Mouse (Mus musculus): ENCODE results near the gene Gm4491. TPM values are rescaled to one million over a fixed set of nuclear protein-coding genes. Genes with fewer than 3 reads are reported as not detected.
"Not testable (repeated sequence)": the region's sequence is repeated elsewhere in the genome, so short reads cannot be mapped to it uniquely, and the experiment has no call there.

Gene Gm4491
- total RNA-seq, 2 experiments from 2014 or later, result not detected

DNA sequence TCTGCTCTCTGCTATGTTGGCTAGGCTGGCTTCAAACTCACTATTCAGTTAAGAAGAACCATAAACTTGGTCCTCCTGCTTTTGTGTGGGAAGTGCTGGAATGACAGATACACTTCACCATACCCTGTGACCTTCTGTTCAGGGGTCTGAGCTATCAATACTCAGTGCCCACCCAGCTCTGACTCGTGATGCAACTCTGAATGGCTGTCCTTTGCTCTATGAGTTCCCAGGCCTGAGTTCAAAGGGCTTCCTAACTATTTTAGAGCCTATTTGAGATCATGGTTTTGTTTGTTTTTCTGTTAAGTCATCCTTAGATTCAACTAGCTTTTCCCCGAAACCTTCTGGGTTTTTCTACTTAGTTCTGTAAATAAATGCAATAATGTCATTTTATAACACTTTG, 25.7 kb downstream of the Gm4491 start:
- intact Hi-C loops (cut with DNase I; ENCODE audit: low total_unique reads), result no loop called here
- no peak for DNase-seq

GRCm38 (mm10) chr14:57089107-57089506, 26.6 kb downstream of the Gm4491 start:
- intact Hi-C loops (cut with DNase I; ENCODE audit: low total_unique reads), result no loop called here
- no peak for DNase-seq

DNA sequence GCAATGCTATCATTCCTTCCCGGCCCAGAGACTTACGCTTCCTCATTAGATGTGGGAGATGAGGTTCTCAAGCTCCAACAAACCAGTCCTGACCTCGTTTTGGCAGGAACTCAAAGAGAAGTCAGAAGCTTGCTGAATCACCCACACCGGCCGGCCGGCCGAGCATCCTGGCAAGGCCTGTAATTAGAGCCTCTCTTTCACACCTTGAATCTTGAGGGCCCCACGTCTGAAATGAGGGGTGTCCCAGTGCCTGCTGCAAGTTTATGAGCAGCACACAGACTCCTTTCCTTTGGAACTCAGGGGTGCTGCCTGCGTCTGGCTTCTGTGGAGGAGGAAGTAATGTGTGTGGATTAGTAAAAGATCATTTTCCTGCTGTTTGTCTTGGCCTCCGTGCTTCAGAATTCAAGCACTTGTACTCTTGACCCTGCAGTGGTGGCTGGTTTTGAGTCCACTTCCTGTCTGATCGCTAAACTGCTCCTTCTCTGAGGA, 31.5 kb downstream of the Gm4491 start:
- no peak for DNase-seq
- intact Hi-C loops (cut with DNase I; ENCODE audit: low total_unique reads), result no loop called here

GRCm38 (mm10) chr14:57082863-57083262, 32.8 kb downstream of the Gm4491 start:
- no peak for DNase-seq
- intact Hi-C loops (cut with DNase I; ENCODE audit: low total_unique reads), result no loop called here

GRCm38 (mm10) chr14:57075537-57075936, 40.1 kb downstream of the Gm4491 start:
- intact Hi-C loops (cut with DNase I; ENCODE audit: low total_unique reads), result no loop called here
- DNase-seq, result no peak

DNA sequence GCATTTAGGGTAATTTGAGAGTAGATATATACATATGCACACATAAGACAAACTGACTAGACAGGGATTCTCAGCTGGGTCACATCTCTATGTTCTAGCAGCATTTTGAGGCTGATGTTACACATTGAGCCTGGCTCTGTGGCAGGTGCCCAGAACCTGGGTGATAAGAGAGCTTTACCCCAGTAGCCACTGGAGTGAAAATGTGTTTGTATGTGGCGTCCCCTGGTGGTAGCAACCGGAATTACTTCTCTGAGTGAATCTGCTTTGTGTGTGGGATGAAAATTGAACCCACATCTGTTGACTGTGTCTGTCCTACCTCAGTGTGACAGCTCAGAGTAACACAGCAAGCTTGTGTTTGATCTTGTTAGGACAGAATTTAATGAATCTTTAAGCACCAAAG, 45.8 kb downstream of the Gm4491 start:
- DNase-seq; intact Hi-C loops (cut with DNase I; ENCODE audit: low total_unique reads): not testable (repeated sequence)

DNA sequence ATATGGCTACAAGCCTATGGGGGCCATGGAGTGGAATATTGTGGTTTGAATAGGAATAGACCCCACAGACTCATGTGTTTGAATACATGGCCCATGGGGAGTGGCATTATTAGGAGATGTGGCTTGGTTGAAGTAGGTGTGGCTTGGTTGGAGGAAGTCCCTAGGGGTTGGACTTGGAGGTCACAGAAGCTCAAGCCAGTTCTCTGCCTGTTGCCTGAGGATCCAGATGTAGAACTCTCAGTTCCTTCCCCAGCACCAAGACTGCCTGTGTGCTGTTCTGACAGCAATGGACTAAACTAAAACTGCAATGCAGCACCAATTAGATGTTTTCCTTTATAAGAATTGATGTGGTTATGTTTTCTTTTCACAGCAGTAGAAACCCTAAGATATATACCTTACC, 49.6 kb downstream of the Gm4491 start:
- intact Hi-C loops (cut with DNase I; ENCODE audit: low total_unique reads), result no loop called here
- no peak for DNase-seq

Other genes starting within 250 kb of the Gm4491 start
- gene Zmym2, start 229.2 kb downstream of the Gm4491 start, total RNA-seq (2021), result 10 to 100 TPM; 26.2 to 29.5 TPM
- 1 to 10 TPM in 1 of 2 experiments, under 1 TPM in 1; 0.64 to 1.9 TPM for gene Gja3, start 57.8 kb downstream of the Gm4491 start, total RNA-seq (2021)
- gene Gjb2, start 11.2 kb downstream of the Gm4491 start, total RNA-seq (2021), result under 1 TPM; 0.40 to 0.55 TPM
- gene Gjb6, start 17.7 kb upstream of the Gm4491 start, total RNA-seq (2021), result not detected